Mouse (Mus musculus) thymus, adult 2 months (tissue): Measurements from ENCODE around the gene Tyrp1.

Experiments
- CTCF ChIP-seq: fragments of 200-500 bp; IDR thresholded peaks from 2 replicates; pipeline ENCODE4 v1.5.1; 2012; ENCODE audit warnings: mild to moderate bottlenecking, control low read depth, low read length, moderate library complexity, borderline replicate concordance; ENCODE audit not compliant: control insufficient read depth, poor library complexity, insufficient read depth; ENCODE audit errors: extremely low read depth
- POLR2A ChIP-seq: fragments of 200-500 bp; IDR thresholded peaks from 2 replicates; pipeline ENCODE4 v1.6.1; 2012; ENCODE audit warnings: mild to moderate bottlenecking, low read length, control low read depth, moderate library complexity; ENCODE audit not compliant: control insufficient read depth, poor library complexity, insufficient read depth; ENCODE audit errors: extremely low read depth

DNA sequence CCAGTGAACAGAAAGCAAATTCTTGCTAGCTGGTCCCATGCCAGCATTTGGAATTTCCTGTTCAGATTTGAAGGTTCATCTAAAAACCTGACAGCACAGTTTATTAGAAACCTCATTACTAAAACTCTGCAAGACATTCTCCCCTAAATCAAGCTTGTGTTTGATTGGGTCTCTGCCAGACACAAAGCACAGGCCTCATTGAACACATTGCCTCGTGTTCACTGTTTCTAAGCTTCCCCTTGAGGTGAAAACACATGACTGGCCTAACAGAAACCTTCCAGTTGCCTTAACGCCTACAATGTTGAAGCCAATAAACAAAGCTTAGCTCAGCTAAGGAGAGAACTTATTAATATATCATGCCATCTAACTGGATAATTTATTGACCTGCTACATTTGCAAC, 5.7 kb upstream of the Tyrp1 start:
- TF ChIP-seq CTCF: no peak
- TF ChIP-seq POLR2A: no peak
